Mouse (Mus musculus) heart, embryonic 14.5 days (tissue): Measurements from ENCODE around the gene Gm10570. TPM values are rescaled to one million over a fixed set of nuclear protein-coding genes. Genes with fewer than 3 reads are reported as not detected.

Experiments
- ATAC-seq: fragments of 200-750 bp; cut with Nextera tagmentation; 2 replicates; pipeline ENCODE4 v1.8.0; 2017; ENCODE audit warnings: low read depth, moderate TSS enrichment; ENCODE audit not compliant: insufficient number of reproducible peaks, insufficient read depth, low FRiP score
- H3K27ac ChIP-seq, 2 experiments: fragments of 200-500 bp in 1 of 2; fragments of 300-500 bp in 1 of 2; sonication (generic) in 1 of 2; replicated peaks in 1 of 2; 2 replicates each; pipeline ENCODE4 v1.5.1; 2012 to 2014; ENCODE audit warnings: low read depth in 2 of 2, low read length in 2 of 2, control low read depth in 1 of 2, mild to moderate bottlenecking in 1 of 2, mixed read lengths in 1 of 2; ENCODE audit not compliant: control insufficient read depth in 1 of 2, insufficient read depth in 1 of 2
- H3K27me3 ChIP-seq: fragments of 300-500 bp; sonication (generic); 2 replicates; pipeline ENCODE4 v1.6.1; 2014; ENCODE audit warnings: mild to moderate bottlenecking, low read length, control low read depth; ENCODE audit not compliant: control insufficient read depth, insufficient read depth
- H3K36me3 ChIP-seq: fragments of 300-500 bp; sonication (generic); 2 replicates; pipeline ENCODE4 v1.6.1; 2014; ENCODE audit warnings: mild to moderate bottlenecking, control low read depth, low read length, mixed read lengths; ENCODE audit not compliant: control insufficient read depth, insufficient read depth
- H3K4me1 ChIP-seq, 2 experiments: fragments of 200-500 bp in 1 of 2; fragments of 300-500 bp in 1 of 2; sonication (generic) in 1 of 2; 2 replicates each; pipeline ENCODE4 v1.6.1; 2012 to 2014; ENCODE audit warnings: low read length in 2 of 2, control low read depth in 1 of 2, mixed read lengths in 1 of 2; ENCODE audit not compliant: control insufficient read depth in 2 of 2, insufficient read depth in 2 of 2
- H3K4me2 ChIP-seq: fragments of 300-500 bp; sonication (generic); 2 replicates; pipeline ENCODE4 v1.6.1; 2014; ENCODE audit warnings: mild to moderate bottlenecking, low read length
- H3K4me3 ChIP-seq, 2 experiments: fragments of 200-500 bp in 1 of 2; fragments of 300-500 bp in 1 of 2; sonication (generic) in 1 of 2; 2 replicates each; pipeline ENCODE4 v1.5.1; 2012 to 2014; ENCODE audit warnings: low read length in 2 of 2, mild to moderate bottlenecking in 2 of 2, control low read depth in 1 of 2, low read depth in 1 of 2, moderate library complexity in 1 of 2; ENCODE audit not compliant: control insufficient read depth in 1 of 2, insufficient read depth in 1 of 2
- H3K9ac ChIP-seq: fragments of 300-500 bp; sonication (generic); 2 replicates; pipeline ENCODE4 v1.6.1; 2014; ENCODE audit warnings: mild to moderate bottlenecking, low read length
- H3K9me3 ChIP-seq: fragments of 300-500 bp; sonication (generic); 2 replicates; pipeline ENCODE4 v1.6.1; 2016; ENCODE audit warnings: low read length, control low read depth; ENCODE audit not compliant: control insufficient read depth
- whole genome bisulfite sequencing: fragments of 180-500 bp; shearing (Covaris S2); extraction: QIAGEN DNeasy Blood & Tissue Kit; methylation state at CpG from one replicate; pipeline ENCODE4 v1.1.7; 2014; 5-methylcytosine and 5-hydroxymethylcytosine counted together
- polyA plus RNA-seq: library from polyadenylated mRNA; unstranded; fragments of >200 nt; fragmentation: Nextera tagmentation; extraction: Ambion mirVana; gene quantifications from 2 replicates; pipeline ENCODE4 v1.2.1, GENCODE M21; 2014

Gm10570 gene
- polyA plus RNA-seq, 1 experiment from 2014 or later: 0.74 TPM

DNA sequence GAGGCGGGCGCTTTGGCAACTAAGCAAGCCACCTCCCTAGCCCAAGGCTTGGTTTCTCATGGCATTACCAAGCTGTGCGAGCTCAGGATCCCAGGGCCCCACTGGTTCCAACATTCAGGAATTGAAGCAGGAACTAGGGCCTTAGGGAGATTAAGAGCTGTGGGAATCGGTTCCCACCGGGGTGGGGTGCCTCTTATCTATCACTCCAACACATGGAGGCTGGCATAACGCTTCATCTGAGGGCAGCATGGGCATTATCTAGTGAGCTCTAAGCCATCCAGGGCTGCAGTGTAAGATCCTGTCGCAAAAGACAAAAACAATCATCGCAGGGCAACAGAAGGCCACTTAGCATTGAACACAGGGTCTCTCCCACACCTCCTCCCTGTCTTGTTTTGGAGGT lies 14.0 kb downstream of the Gm10570 start:
- WGBS: 74% methylated on average over 8 of the region's 8 CpGs
- ATAC-seq: no peak

DNA sequence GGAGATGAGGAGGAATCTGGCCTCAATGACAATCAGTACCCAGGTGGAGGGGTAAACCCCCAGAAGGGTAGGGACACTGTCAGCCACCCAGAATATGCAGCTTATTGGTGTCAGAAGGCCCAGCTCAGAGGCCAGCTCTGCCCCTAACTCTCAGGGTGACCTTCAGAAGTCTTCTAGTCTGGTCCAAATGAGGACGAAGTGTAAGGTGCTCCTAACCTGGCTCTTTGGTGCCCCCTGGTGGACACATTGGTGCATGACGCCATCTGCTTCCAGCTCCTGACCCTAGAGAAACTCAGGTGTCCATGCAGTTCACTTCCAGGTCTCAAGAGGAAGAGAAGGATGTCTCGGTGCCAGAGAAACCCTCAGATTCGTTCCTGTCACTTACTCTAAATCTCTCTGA lies 16.2 kb downstream of the Gm10570 start:
- Histone ChIP-seq H3K27me3 (no peaks in the 10 kb centered on the region), H3K4me1 (peaks cover 5 to 9% of the 10 kb centered on the region in 2 experiments; a peak in 3 of 4 replicates), H3K4me3 (no peak overlapping the region), H3K4me2 (no peak overlapping the region), H3K9me3 (no peaks in the 10 kb centered on the region), H3K27ac (no peak overlapping the region), H3K36me3 (no peaks in the 10 kb centered on the region), H3K9ac (no peak overlapping the region)
- ATAC-seq: 0 out of 2 replicates have a peak, but pooled peaks have one; percentile 36
- WGBS: 1% methylated on average over 4 of the region's 4 CpGs

More for the DNA sequence above, 14.0 kb downstream of the Gm10570 start:
- no peak overlapping the region for H3K4me3 ChIP-seq
- H3K27me3 ChIP-seq: no peaks in the 10 kb centered on the region
- no peaks in the 10 kb centered on the region for H3K36me3 ChIP-seq
- H3K27ac ChIP-seq: no peak overlapping the region
- no peak overlapping the region for H3K9ac ChIP-seq
- H3K9me3 ChIP-seq: no peaks in the 10 kb centered on the region
- no peak overlapping the region for H3K4me2 ChIP-seq
- peaks cover 12 to 15% of the 10 kb centered on the region in 2 experiments for H3K4me1 ChIP-seq

DNA sequence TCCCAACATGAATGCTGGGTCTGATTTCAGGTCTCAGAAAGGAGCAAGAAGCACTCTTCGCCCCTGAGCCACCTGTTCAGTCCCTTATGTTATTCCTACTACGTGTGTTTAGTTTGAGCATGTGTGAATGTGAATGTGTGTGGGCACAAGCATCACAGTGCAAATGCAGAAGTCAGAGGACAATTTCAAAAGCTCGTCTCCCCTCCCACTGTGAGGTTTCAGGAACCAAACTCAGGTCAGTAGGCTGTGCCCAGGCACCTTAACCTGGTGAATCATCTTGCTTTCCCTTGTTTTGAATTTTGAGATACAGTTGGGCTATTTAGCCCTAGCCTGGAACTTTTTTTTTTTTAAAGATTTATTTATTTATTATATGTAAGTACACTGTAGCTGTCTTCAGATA lies 18.6 kb downstream of the Gm10570 start:
- Histone ChIP-seq H3K9ac (no peak overlapping the region), H3K4me1 (0 out of 4 replicates have a peak, but pooled peaks cover 2 to 4% of the 10 kb centered on the region in 2 experiments), H3K27ac (no peak overlapping the region), H3K4me3 (no peak overlapping the region), H3K36me3 (no peaks in the 10 kb centered on the region), H3K4me2 (no peak overlapping the region), H3K9me3 (no peaks in the 10 kb centered on the region), H3K27me3 (0 out of 2 replicates have a peak, but pooled peaks cover 4% of the 10 kb centered on the region)
- 87% methylated on average over 3 of the region's 3 CpGs for WGBS
- no peak for ATAC-seq

DNA sequence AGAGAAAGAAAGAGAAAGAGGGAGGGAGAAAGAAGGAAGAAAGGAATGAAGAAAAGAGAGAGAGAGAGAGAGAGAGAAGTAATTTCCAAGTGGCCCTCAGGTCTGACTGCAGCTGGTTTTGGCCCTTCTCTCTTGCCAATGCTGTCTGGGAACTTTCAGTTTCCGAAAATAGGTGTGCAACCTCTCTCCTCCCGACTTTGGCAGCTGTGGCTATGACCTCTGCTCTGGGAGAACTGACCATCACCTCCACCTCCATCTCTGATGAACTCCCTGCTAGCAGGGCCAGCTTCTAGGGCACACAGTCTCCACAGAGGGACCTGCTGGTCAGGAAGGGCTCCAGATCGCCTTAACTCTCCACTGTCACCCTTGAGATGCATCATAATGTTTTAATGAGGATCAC lies 21.9 kb downstream of the Gm10570 start:
- Histone ChIP-seq H3K4me1 (0 out of 4 replicates have a peak, but pooled peaks cover 0 to 2% of the 10 kb centered on the region in 2 experiments), H3K9ac (no peak overlapping the region), H3K27ac (no peak overlapping the region), H3K9me3 (no peaks in the 10 kb centered on the region), H3K27me3 (0 out of 2 replicates have a peak, but pooled peaks cover 4% of the 10 kb centered on the region), H3K4me2 (no peak overlapping the region), H3K36me3 (no peaks in the 10 kb centered on the region), H3K4me3 (no peak overlapping the region)
- ATAC-seq: no peak
- 44% methylated on average over 3 of the region's 3 CpGs for WGBS

DNA sequence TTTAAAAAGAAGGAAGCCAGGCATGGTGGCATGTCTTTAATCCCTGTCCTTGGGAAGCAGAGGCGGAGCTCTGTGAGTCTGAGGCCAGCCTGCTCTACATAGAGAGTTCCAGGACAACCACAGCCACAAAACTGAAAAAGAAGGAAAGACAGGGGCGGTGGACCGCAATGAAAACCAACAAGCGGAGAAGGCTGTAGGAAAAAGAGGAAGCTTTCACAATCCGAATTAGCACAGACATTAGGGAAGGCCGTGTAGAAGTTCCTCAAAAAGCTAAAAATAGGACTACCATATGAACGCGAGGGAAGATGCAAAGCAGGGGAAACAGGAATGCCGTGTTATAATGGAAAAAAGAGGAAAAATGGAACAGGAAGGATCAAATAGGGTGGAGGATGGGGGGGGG lies 24.6 kb downstream of the Gm10570 start:
- no peak overlapping the region for H3K27ac ChIP-seq
- no peaks in the 10 kb centered on the region for H3K36me3 ChIP-seq
- ATAC-seq: no peak
- no peaks in the 10 kb centered on the region for H3K9me3 ChIP-seq
- H3K9ac ChIP-seq: no peak overlapping the region
- H3K4me2 ChIP-seq: no peak overlapping the region
- H3K4me3 ChIP-seq: no peak overlapping the region
- 0 out of 4 replicates have a peak, but pooled peaks cover 0 to 2% of the 10 kb centered on the region in 2 experiments for H3K4me1 ChIP-seq
- 63% methylated on average over 9 of the region's 9 CpGs for WGBS
- H3K27me3 ChIP-seq: peaks cover 18% of the 10 kb centered on the region; the same call in 1 of the 2 replicates

DNA sequence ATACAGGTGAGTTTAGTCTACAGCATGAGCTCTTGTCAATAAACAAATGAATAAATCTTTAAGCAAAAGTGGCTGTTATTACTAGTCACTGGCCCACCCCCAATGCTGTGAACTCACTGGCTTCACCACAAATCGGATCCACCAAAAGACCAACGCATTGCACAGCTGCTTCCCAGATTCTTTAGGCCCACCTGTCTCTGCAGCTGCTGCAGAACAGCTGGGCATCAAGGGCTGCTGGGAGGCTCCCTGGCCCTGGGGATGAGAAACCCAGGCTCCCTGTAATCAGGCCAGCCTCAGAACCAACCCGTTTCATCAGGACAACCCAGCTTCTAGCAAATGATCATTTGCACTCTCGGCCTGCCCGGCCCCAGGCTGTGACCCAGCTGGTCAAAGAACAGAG lies 25.6 kb downstream of the Gm10570 start:
- Histone ChIP-seq H3K27me3 (peaks cover 27% of the 10 kb centered on the region), H3K36me3 (no peaks in the 10 kb centered on the region)
- 78% methylated on average over 5 of the region's 5 CpGs for WGBS

DNA sequence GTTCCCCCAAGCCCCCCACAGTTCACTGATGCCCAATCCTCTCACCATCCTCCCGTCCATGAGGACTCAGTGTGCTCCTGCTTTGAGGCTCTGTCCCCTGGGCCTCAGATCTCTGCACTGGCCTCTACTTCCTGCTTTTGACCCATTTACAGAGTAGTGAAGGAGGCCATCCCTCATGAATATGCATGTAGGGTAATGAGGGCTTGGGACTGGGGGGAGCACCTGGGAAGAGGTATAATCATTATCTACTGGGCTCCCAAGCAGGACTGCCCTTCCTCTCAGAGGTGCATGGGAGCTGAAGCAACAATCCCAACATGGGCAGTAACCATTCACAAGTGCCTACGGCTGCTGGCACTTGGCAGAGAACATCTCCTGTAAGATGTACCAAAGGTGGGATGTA lies 29.4 kb downstream of the Gm10570 start, which contains the start of gene Serinc2:
Gene Serinc2, minus strand, starts transcription at position 101 of the 400 bp plus-strand sequence.
- H3K27me3 ChIP-seq: peaks cover 60% of the 10 kb centered on the region
- no peaks in the 10 kb centered on the region for H3K9me3 ChIP-seq
- H3K9ac ChIP-seq: no peak within 1 kb of the TSS
- H3K4me2 ChIP-seq: no peak within 1 kb of the TSS
- WGBS: 55% methylated on average over 2 of the region's 2 CpGs
- ATAC-seq: no peak
- H3K36me3 ChIP-seq: no peaks in the 10 kb centered on the region
- no peak within 1 kb of the TSS for H3K4me3 ChIP-seq
- peaks cover 7 to 13% of the 10 kb centered on the region in 2 experiments; a peak in 3 of 4 replicates for H3K4me1 ChIP-seq
- no peak within 1 kb of the TSS for H3K27ac ChIP-seq

More for the DNA sequence above, 25.6 kb downstream of the Gm10570 start:
- Histone ChIP-seq H3K27ac (no peak overlapping the region), H3K9ac (no peak overlapping the region), H3K4me2 (no peak overlapping the region), H3K4me1 (0 out of 4 replicates have a peak, but pooled peaks cover 0 to 2% of the 10 kb centered on the region in 2 experiments), H3K4me3 (no peak overlapping the region), H3K9me3 (no peaks in the 10 kb centered on the region)
- no peak for ATAC-seq
